Mouse (Mus musculus): ENCODE results near the gene Lrrc29. TPM values are rescaled to one million over a fixed set of nuclear protein-coding genes. Genes with fewer than 3 reads are reported as not detected.

Lrrc29 gene
- polyA plus RNA-seq, 1 experiment = 1.5 TPM

GRCm38 (mm10) chr8:105361751-105362702, 35.9 kb upstream of the Lrrc29 start:
- Histone ChIP-seq H3K27ac (ENCODE audit: insufficient read depth, low read length) (no peak overlapping the region), H3K27me3 (ENCODE audit: control insufficient read depth, insufficient read depth, low read length, poor library complexity, severe bottlenecking) (no peaks in the 10 kb centered on the region), H3K9me3 (replicated peaks; ENCODE audit: control insufficient read depth, insufficient read depth, low read length, poor library complexity, severe bottlenecking) (no peaks in the 10 kb centered on the region), H3K9ac (ENCODE audit: low read depth, poor library complexity, severe bottlenecking) (no peak overlapping the region), H3K36me3 (ENCODE audit: control insufficient read depth, insufficient read depth, low read length, poor library complexity, severe bottlenecking) (0 out of 2 replicates have a peak, but pooled peaks cover 2% of the 10 kb centered on the region), H3K4me1 (ENCODE audit: control insufficient read depth, insufficient read depth, low read length) (peaks cover 3% of the 10 kb centered on the region), H3K4me3 (ENCODE audit: low read depth, low read length) (no peak overlapping the region)
- no peak for TF ChIP-seq CTCF (IDR thresholded peaks at IDR 0.05; ENCODE audit: low read depth, low read length)
- TF ChIP-seq EP300 (IDR thresholded peaks at IDR 0.05; ENCODE audit: insufficient read depth, low read depth, low read length) = no peak
- TF ChIP-seq POLR2A (IDR thresholded peaks at IDR 0.05; ENCODE audit: insufficient read depth, low read length) = no peak

- no peaks in the 10 kb centered on the region for H3K36me3 ChIP-seq (ENCODE audit: control insufficient read depth, insufficient read depth, low read length, poor library complexity, severe bottlenecking)
- no peak overlapping the region for H3K27ac ChIP-seq (ENCODE audit: insufficient read depth, low read length)
- no peaks in the 10 kb centered on the region for H3K9me3 ChIP-seq (replicated peaks; ENCODE audit: control insufficient read depth, insufficient read depth, low read length, poor library complexity, severe bottlenecking)
- no peak overlapping the region for H3K4me3 ChIP-seq (ENCODE audit: low read depth, low read length)
- H3K9ac ChIP-seq (ENCODE audit: low read depth, poor library complexity, severe bottlenecking) = no peak overlapping the region
- peaks cover 5% of the 10 kb centered on the region for H3K4me1 ChIP-seq (ENCODE audit: control insufficient read depth, insufficient read depth, low read length)
- TF ChIP-seq CTCF (IDR thresholded peaks at IDR 0.05; ENCODE audit: low read depth, low read length) = no peak
- no peak for TF ChIP-seq EP300 (IDR thresholded peaks at IDR 0.05; ENCODE audit: insufficient read depth, low read depth, low read length)
- TF ChIP-seq POLR2A (IDR thresholded peaks at IDR 0.05; ENCODE audit: insufficient read depth, low read length) = no peak
- no peaks in the 10 kb centered on the region for H3K27me3 ChIP-seq (ENCODE audit: control insufficient read depth, insufficient read depth, low read length, poor library complexity, severe bottlenecking)
Observed at GRCm38 (mm10) chr8:105359646-105360045, 33.6 kb upstream of the Lrrc29 start.

GRCm38 (mm10) chr8:105359208-105359607, 33.1 kb upstream of the Lrrc29 start:
- no peaks in the 10 kb centered on the region for H3K9me3 ChIP-seq (replicated peaks; ENCODE audit: control insufficient read depth, insufficient read depth, low read length, poor library complexity, severe bottlenecking)
- no peak overlapping the region for H3K9ac ChIP-seq (ENCODE audit: low read depth, poor library complexity, severe bottlenecking)
- no peaks in the 10 kb centered on the region for H3K36me3 ChIP-seq (ENCODE audit: control insufficient read depth, insufficient read depth, low read length, poor library complexity, severe bottlenecking)
- H3K4me1 ChIP-seq (ENCODE audit: control insufficient read depth, insufficient read depth, low read length) = peaks cover 5% of the 10 kb centered on the region
- no peak for TF ChIP-seq CTCF (IDR thresholded peaks at IDR 0.05; ENCODE audit: low read depth, low read length)
- no peak for TF ChIP-seq POLR2A (IDR thresholded peaks at IDR 0.05; ENCODE audit: insufficient read depth, low read length)
- no peak for TF ChIP-seq EP300 (IDR thresholded peaks at IDR 0.05; ENCODE audit: insufficient read depth, low read depth, low read length)
- H3K27ac ChIP-seq (ENCODE audit: insufficient read depth, low read length) = no peak overlapping the region
- no peaks in the 10 kb centered on the region for H3K27me3 ChIP-seq (ENCODE audit: control insufficient read depth, insufficient read depth, low read length, poor library complexity, severe bottlenecking)
- H3K4me3 ChIP-seq (ENCODE audit: low read depth, low read length) = no peak overlapping the region

- Histone ChIP-seq H3K9me3 (replicated peaks; ENCODE audit: control insufficient read depth, insufficient read depth, low read length, poor library complexity, severe bottlenecking) (no peaks in the 10 kb centered on the region), H3K36me3 (ENCODE audit: control insufficient read depth, insufficient read depth, low read length, poor library complexity, severe bottlenecking) (no peaks in the 10 kb centered on the region), H3K27ac (ENCODE audit: insufficient read depth, low read length) (no peak overlapping the region), H3K4me1 (ENCODE audit: control insufficient read depth, insufficient read depth, low read length) (peaks cover 5% of the 10 kb centered on the region), H3K4me3 (ENCODE audit: low read depth, low read length) (no peak overlapping the region), H3K9ac (ENCODE audit: low read depth, poor library complexity, severe bottlenecking) (no peak overlapping the region), H3K27me3 (ENCODE audit: control insufficient read depth, insufficient read depth, low read length, poor library complexity, severe bottlenecking) (no peaks in the 10 kb centered on the region)
- TF ChIP-seq POLR2A (IDR thresholded peaks at IDR 0.05; ENCODE audit: insufficient read depth, low read length) = no peak
Observed at GRCm38 (mm10) chr8:105356681-105357080, 30.6 kb upstream of the Lrrc29 start.

GRCm38 (mm10) chr8:105355179-105356024, 29.3 kb upstream of the Lrrc29 start:
- Histone ChIP-seq H3K27me3 (ENCODE audit: control insufficient read depth, insufficient read depth, low read length, poor library complexity, severe bottlenecking) (no peaks in the 10 kb centered on the region), H3K4me1 (ENCODE audit: control insufficient read depth, insufficient read depth, low read length) (peaks cover 5% of the 10 kb centered on the region), H3K36me3 (ENCODE audit: control insufficient read depth, insufficient read depth, low read length, poor library complexity, severe bottlenecking) (no peaks in the 10 kb centered on the region), H3K27ac (ENCODE audit: insufficient read depth, low read length) (no peak overlapping the region), H3K9ac (ENCODE audit: low read depth, poor library complexity, severe bottlenecking) (no peak overlapping the region), H3K4me3 (ENCODE audit: low read depth, low read length) (peak overlapping the region; percentile 31), H3K9me3 (replicated peaks; ENCODE audit: control insufficient read depth, insufficient read depth, low read length, poor library complexity, severe bottlenecking) (no peaks in the 10 kb centered on the region)
- TF ChIP-seq POLR2A (IDR thresholded peaks at IDR 0.05; ENCODE audit: insufficient read depth, low read length) (no peak), EP300 (IDR thresholded peaks at IDR 0.05; ENCODE audit: insufficient read depth, low read depth, low read length) (no peak), CTCF (IDR thresholded peaks at IDR 0.05; ENCODE audit: low read depth, low read length) (no peak)

Measured in ES-Bruce4 (cell line).